8 mouse cellular contexts compared by ENCODE assay signal in the genomic region with DNA sequence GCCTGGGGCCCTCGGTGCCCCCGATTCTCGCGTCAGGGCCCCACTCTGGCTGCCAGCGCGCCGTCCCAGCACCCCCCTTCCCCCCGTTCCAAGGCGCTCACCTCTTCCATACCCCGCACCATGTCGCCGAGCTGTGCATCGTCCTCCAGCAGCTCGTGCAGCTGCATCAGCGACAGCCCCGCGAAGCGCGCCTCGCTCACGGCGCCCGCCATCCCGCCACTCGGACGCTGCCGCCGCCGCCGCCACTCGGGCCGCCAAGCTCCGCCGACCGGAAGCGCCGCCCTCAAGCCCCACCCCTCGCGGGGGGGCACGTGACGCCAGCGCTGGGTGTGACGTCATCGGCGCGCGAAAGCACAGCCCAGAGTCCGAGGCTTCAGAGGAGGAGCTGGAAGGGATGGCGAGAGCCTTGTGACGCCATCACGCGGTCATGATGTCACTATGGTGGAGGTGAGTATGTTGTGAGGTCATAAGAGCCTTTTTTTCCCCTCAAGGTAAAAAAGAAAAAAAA. TPM values are rescaled to one million over a fixed set of nuclear protein-coding genes. Genes with fewer than 3 reads are reported as not detected.
A peak's percentile ranks its signal among the peaks of the same experiment; 100 is the strongest.
DNase-seq lines count a peak whose midpoint lies in the region; ATAC-seq and TF ChIP-seq lines count a peak whose summit lies in the region.

A gene (minus strand): TSS at position 270 of the 508 bp plus-strand sequence.

- TF ChIP-seq POLR2A in olfactory bulb, adult 2 months (IDR thresholded peaks at IDR 0.05; ENCODE audit: insufficient read depth, low read depth, low read length) = peak; percentile 81
- peak; percentile 92 for TF ChIP-seq POLR2A in thymus, adult 2 months (IDR thresholded peaks at IDR 0.05; ENCODE audit: control insufficient read depth, extremely low read depth, insufficient read depth, low read length, poor library complexity)

- WGBS in hindbrain, embryonic 10.5 days = under 1% methylated on average over 52 of the region's 52 CpGs
- under 1% methylated on average over 52 of the region's 52 CpGs for WGBS in lung, embryonic 15.5 days
- WGBS in olfactory bulb, adult 2 months = under 1% methylated on average over 52 of the region's 52 CpGs
- WGBS in thymus, adult 2 months = under 1% methylated on average over 52 of the region's 52 CpGs

- H3K36me3 ChIP-seq in hindbrain, embryonic 10.5 days = peaks cover 25% of the 10 kb centered on the region
- H3K36me3 ChIP-seq in lung, embryonic 15.5 days = no peaks in the 10 kb centered on the region
- no peaks in the 10 kb centered on the region for H3K36me3 ChIP-seq in thymus, adult 2 months (ENCODE audit: control insufficient read depth, insufficient read depth, low read length)

- peaks cover 62% of the 10 kb centered on the region for H3K4me1 ChIP-seq in hindbrain, embryonic 10.5 days (replicated peaks)
- H3K4me1 ChIP-seq in lung, embryonic 15.5 days = peaks cover 42% of the 10 kb centered on the region
- peaks cover 23% of the 10 kb centered on the region for H3K4me1 ChIP-seq in olfactory bulb, adult 2 months (ENCODE audit: control insufficient read depth, insufficient read depth, low read length)
- peaks cover 72% of the 10 kb centered on the region for H3K4me1 ChIP-seq in thymus, adult 2 months (replicated peaks; ENCODE audit: control insufficient read depth, insufficient read depth, low read length)

- H3K27me3 ChIP-seq in hindbrain, embryonic 10.5 days (ENCODE audit: insufficient read depth, poor library complexity, severe bottlenecking) = no peaks in the 10 kb centered on the region
- H3K27me3 ChIP-seq in lung, embryonic 15.5 days = no peaks in the 10 kb centered on the region
- no peaks in the 10 kb centered on the region for H3K27me3 ChIP-seq in thymus, adult 2 months (ENCODE audit: control insufficient read depth, insufficient read depth, low read length)

- no peaks in the 10 kb centered on the region for H3K9me3 ChIP-seq in hindbrain, embryonic 10.5 days
- no peaks in the 10 kb centered on the region for H3K9me3 ChIP-seq in lung, embryonic 15.5 days

- peak within 1 kb of the TSS; percentile 96 for H3K9ac ChIP-seq in lung, embryonic 15.5 days

- TF ChIP-seq CTCF in olfactory bulb, adult 2 months (IDR thresholded peaks at IDR 0.05; ENCODE audit: insufficient read depth, low read depth, low read length) = no peak
- TF ChIP-seq CTCF in thymus, adult 2 months (IDR thresholded peaks at IDR 0.05; ENCODE audit: borderline replicate concordance, control insufficient read depth, extremely low read depth, insufficient read depth, low read length, poor library complexity) = no peak

- peak within 1 kb of the TSS; percentile 87 for H3K4me2 ChIP-seq in lung, embryonic 15.5 days

- peak within 1 kb of the TSS; percentile 98 for H3K27ac ChIP-seq in hindbrain, embryonic 10.5 days
- H3K27ac ChIP-seq in lung, embryonic 15.5 days = peak within 1 kb of the TSS; percentile 94
- H3K27ac ChIP-seq in olfactory bulb, adult 2 months (ENCODE audit: insufficient read depth, low read depth, low read length) = peak within 1 kb of the TSS; percentile 82
- peak within 1 kb of the TSS; percentile 26; the same call in 1 of the 2 replicates for H3K27ac ChIP-seq in thymus, adult 2 months (ENCODE audit: control insufficient read depth, insufficient read depth, low read length)

- H3K4me3 ChIP-seq in hindbrain, embryonic 10.5 days = peak within 1 kb of the TSS; percentile 98
- H3K4me3 ChIP-seq in lung, embryonic 15.5 days = peak within 1 kb of the TSS; percentile 86
- H3K4me3 ChIP-seq in olfactory bulb, adult 2 months (ENCODE audit: insufficient read depth, low read depth, low read length) = peak within 1 kb of the TSS; percentile 97
- peak within 1 kb of the TSS; percentile 79 for H3K4me3 ChIP-seq in thymus, adult 2 months (ENCODE audit: control insufficient read depth, insufficient read depth, low read length)

- peak; percentile 97 for DNase-seq in NIH3T3 (ENCODE audit: low read depth)
- DNase-seq in cerebellum, adult 9-11 months = peak; percentile 91
- DNase-seq in frontal cortex, adult 2 months (ENCODE audit: extremely low spot score in 1 of 2, low spot score in 1 of 2) = peak; percentile 72 to 94
- DNase-seq in hindbrain, embryonic 10.5 days (ENCODE audit: low spot score) = peak; percentile 93
- peak; percentile 58 for DNase-seq in layer of hippocampus, adult 9-10 months (ENCODE audit: low spot score)
- peak; percentile 89 for DNase-seq in thymus, adult 2 months

- peak; percentile 81 for ATAC-seq in lung, embryonic 15.5 days (ENCODE audit: borderline replicate concordance, extremely low read depth, low FRiP score, low TSS enrichment)

RNA-seq across cellular contexts. Expression of the gene that starts here (rescaled TPM):
- 46.3 and 53.0 TPM in 2 replicates for polyA plus RNA-seq in frontal cortex, adult 2 months (2012; rRNA removed)
- polyA plus RNA-seq in hindbrain, embryonic 10.5 days (2016; fragmentation: Nextera tagmentation; extraction: Ambion mirVana) = 57.5 and 71.8 TPM in 2 replicates
- polyA plus RNA-seq in lung, embryonic 15.5 days (2015; fragmentation: Nextera tagmentation; extraction: Ambion mirVana) = 38.1 and 41.3 TPM in 2 replicates
- not detected in 2 replicates for polyA plus RNA-seq in olfactory bulb, adult 2 months (2012; ENCODE audit: insufficient read depth, insufficient read length, low replicate concordance, missing spikeins)
- 111 and 119 TPM in 2 replicates for polyA plus RNA-seq in thymus, adult 2 months (2012; rRNA removed)

Comparison
In these comparisons a context has a peak if more than half of its experiments do, and no peak if none do; other contexts are left out.
1. Peak in every context shown above with its lines: DNase-seq, ATAC-seq, H3K4me3 ChIP-seq and H3K27ac ChIP-seq.
2. RNA of the gene that starts here (polyA plus RNA-seq): 111 to 119 TPM in thymus, adult 2 months, 57.5 to 71.8 TPM in hindbrain, embryonic 10.5 days, 46.3 to 53.0 TPM in frontal cortex, adult 2 months and 38.1 to 41.3 TPM in lung, embryonic 15.5 days; not detected in olfactory bulb, adult 2 months; every median in the first group is over 10 times any median in the second.
3. H3K27ac ChIP-seq: peak in every context shown above with its lines; median percentile 98 in hindbrain, embryonic 10.5 days; 94 in lung, embryonic 15.5 days; 82 in olfactory bulb, adult 2 months; 26 in thymus, adult 2 months.